Mouse (Mus musculus): ENCODE measurements around the gene Snrnp48. TPM values are rescaled to one million over a fixed set of nuclear protein-coding genes. Genes with fewer than 3 reads are reported as not detected.

Snrnp48 gene
- polyA plus RNA-seq (2014; fragmentation: Nextera tagmentation; extraction: Ambion mirVana), result 41.4 and 41.9 TPM in 2 replicates

DNA sequence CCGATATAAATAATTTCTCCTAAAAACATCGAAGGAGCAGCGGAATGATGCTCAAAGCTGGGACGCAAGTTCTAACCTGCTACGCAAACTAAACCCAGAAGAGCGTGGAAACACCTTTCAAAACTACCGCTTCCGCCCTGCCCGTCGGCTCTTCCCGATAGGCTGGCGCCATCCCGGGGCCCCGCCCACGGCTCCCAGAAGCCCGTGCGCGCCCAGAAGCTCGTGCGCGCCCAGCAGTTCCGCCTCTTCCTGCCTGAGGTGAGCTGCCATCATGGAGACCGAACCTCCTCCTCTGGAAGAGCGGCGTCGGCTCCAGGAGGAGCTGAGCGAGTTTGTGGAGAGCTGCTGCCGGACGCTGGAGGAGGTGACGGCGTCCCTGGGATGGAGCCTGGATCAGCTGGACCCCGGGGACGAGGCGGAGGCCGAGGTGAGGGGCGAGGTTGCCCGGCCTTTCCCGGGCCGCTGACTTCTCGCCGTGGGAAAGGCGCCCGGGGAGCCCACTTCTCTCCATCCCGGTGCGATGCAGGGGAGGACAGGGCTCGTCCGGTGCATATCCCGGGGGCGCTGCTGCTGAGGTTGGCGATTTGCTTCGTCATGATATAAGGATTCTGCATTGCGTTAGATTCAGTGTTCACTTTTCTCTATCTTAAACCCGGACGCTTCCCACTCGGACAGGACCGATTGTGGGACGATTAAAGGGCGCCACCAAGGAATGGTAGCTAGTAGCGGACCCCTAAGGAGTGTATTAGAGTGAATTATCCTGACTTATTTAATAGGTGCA is at the start of gene Snrnp48:
TSS of gene Snrnp48 (plus strand) at position 237 of the 781 bp plus-strand sequence.
- Histone ChIP-seq H3K4me1 (ENCODE audit: control insufficient read depth, insufficient read depth, low read length) (peaks cover 5% of the 10 kb centered on the region; the same call in 1 of the 2 replicates), H3K27me3 (ENCODE audit: control insufficient read depth, insufficient read depth, low read length) (no peaks in the 10 kb centered on the region), H3K9ac (ENCODE audit: low read length) (peak within 1 kb of the TSS; percentile 86), H3K9me3 (ENCODE audit: control insufficient read depth, low read length) (no peaks in the 10 kb centered on the region), H3K4me3 (ENCODE audit: low read depth, low read length) (peak within 1 kb of the TSS; percentile 78), H3K27ac (replicated peaks; ENCODE audit: low read depth, low read length) (peak within 1 kb of the TSS; percentile 68), H3K4me2 (ENCODE audit: low read depth, severe bottlenecking) (peak within 1 kb of the TSS; percentile 45), H3K36me3 (ENCODE audit: control insufficient read depth, insufficient read depth, low read length) (no peaks in the 10 kb centered on the region)
- ATAC-seq (ENCODE audit: insufficient number of reproducible peaks, low FRiP score, low TSS enrichment, low read depth) (peak; percentile 93), DNase-seq (ENCODE audit: low spot score) (peak; percentile 91)
- under 1% methylated on average over 59 of the region's 59 CpGs for WGBS

DNA sequence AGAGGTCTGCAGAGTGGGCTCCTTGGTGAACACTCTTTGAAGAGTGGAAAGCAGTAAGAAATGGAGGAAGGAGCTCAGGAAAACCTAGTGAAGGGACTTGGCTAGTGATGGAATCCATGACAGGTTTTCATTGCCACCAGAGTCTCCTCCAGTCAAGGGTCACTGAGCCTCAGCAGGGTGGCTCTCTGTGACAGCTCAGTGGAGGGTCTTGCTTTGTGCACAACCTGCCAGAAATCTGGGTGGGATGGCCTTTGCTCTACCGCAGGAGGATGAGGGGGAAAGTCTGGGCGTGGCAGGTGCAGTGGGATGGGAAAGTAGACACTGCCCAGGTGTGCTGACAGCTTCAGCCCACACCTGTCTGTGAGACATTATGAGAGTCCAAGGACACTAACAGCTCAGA is 49.2 kb upstream of the Snrnp48 start:
- no peak overlapping the region for H3K4me2 ChIP-seq (ENCODE audit: low read depth, severe bottlenecking)
- no peak overlapping the region for H3K4me3 ChIP-seq (ENCODE audit: low read depth, low read length)
- H3K9me3 ChIP-seq (ENCODE audit: control insufficient read depth, low read length), result no peaks in the 10 kb centered on the region
- H3K4me1 ChIP-seq (ENCODE audit: control insufficient read depth, insufficient read depth, low read length), result peaks cover 2% of the 10 kb centered on the region; the same call in 1 of the 2 replicates
- no peak overlapping the region for H3K27ac ChIP-seq (replicated peaks; ENCODE audit: low read depth, low read length)
- H3K36me3 ChIP-seq (ENCODE audit: control insufficient read depth, insufficient read depth, low read length), result no peaks in the 10 kb centered on the region
- DNase-seq (ENCODE audit: low spot score) (no peak), ATAC-seq (ENCODE audit: insufficient number of reproducible peaks, low FRiP score, low TSS enrichment, low read depth) (no peak)
- peaks cover 10% of the 10 kb centered on the region for H3K27me3 ChIP-seq (ENCODE audit: control insufficient read depth, insufficient read depth, low read length)
- H3K9ac ChIP-seq (ENCODE audit: low read length), result no peak overlapping the region
- 11% methylated on average over 2 of the region's 2 CpGs for WGBS

DNA sequence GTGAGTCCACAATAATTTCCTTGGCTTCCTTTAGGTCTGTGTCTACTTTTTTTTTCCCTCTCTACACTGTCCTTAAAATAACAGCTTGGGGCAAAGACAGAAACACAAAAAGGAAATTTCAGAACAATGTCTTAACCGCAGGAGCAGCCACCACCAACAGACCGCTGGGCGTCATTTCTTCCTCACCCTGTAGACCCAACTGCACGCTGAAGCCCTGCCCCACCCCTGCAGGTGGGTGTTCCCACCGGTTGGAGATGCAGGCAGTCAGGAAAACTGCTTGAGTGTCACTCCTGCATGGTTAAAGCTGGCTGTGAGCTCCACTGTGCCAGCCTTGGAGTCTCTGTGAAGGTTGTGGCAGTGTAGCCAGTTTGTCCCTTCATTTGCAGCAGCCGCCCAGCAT is 47.1 kb upstream of the Snrnp48 start:
- 37% methylated on average over 6 of the region's 6 CpGs for WGBS

DNA sequence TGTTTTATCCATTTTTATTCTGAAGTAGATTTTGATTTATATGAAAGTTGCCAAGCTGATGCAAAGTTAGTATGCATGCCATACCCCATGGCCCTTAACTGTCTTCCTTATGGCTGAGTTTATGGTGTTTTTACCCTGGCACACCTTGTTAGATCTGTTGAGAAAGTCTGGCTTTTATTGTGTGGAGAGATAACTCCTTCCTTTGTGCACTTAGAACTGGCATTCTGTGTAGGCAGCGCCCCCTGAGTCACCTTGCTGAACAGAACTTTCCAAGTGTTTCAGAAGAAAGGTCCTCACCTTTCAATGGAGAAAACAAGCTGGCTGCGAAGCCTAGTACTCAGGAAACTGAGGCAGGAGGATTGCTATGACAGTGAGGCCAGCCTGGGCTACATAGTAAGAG is 42.7 kb upstream of the Snrnp48 start:
- ATAC-seq (ENCODE audit: insufficient number of reproducible peaks, low FRiP score, low TSS enrichment, low read depth), result no peak
- Histone ChIP-seq H3K27me3 (ENCODE audit: control insufficient read depth, insufficient read depth, low read length) (no peaks in the 10 kb centered on the region), H3K4me1 (ENCODE audit: control insufficient read depth, insufficient read depth, low read length) (no peaks in the 10 kb centered on the region), H3K9me3 (ENCODE audit: control insufficient read depth, low read length) (no peaks in the 10 kb centered on the region), H3K27ac (replicated peaks; ENCODE audit: low read depth, low read length) (no peak overlapping the region), H3K36me3 (ENCODE audit: control insufficient read depth, insufficient read depth, low read length) (no peaks in the 10 kb centered on the region), H3K4me2 (ENCODE audit: low read depth, severe bottlenecking) (no peak overlapping the region), H3K9ac (ENCODE audit: low read length) (no peak overlapping the region), H3K4me3 (ENCODE audit: low read depth, low read length) (no peak overlapping the region)
- WGBS, result 80% methylated on average over 2 of the region's 2 CpGs
- DNase-seq (ENCODE audit: low spot score), result no peak

More for the DNA sequence above, 47.1 kb upstream of the Snrnp48 start:
- H3K9me3 ChIP-seq (ENCODE audit: control insufficient read depth, low read length), result no peaks in the 10 kb centered on the region
- H3K9ac ChIP-seq (ENCODE audit: low read length), result no peak overlapping the region
- no peaks in the 10 kb centered on the region for H3K36me3 ChIP-seq (ENCODE audit: control insufficient read depth, insufficient read depth, low read length)
- H3K27ac ChIP-seq (replicated peaks; ENCODE audit: low read depth, low read length), result no peak overlapping the region
- H3K4me3 ChIP-seq (ENCODE audit: low read depth, low read length), result no peak overlapping the region
- no peak for ATAC-seq (ENCODE audit: insufficient number of reproducible peaks, low FRiP score, low TSS enrichment, low read depth)
- DNase-seq (ENCODE audit: low spot score), result no peak
- H3K4me2 ChIP-seq (ENCODE audit: low read depth, severe bottlenecking), result no peak overlapping the region
- no peaks in the 10 kb centered on the region for H3K27me3 ChIP-seq (ENCODE audit: control insufficient read depth, insufficient read depth, low read length)
- no peaks in the 10 kb centered on the region for H3K4me1 ChIP-seq (ENCODE audit: control insufficient read depth, insufficient read depth, low read length)

DNA sequence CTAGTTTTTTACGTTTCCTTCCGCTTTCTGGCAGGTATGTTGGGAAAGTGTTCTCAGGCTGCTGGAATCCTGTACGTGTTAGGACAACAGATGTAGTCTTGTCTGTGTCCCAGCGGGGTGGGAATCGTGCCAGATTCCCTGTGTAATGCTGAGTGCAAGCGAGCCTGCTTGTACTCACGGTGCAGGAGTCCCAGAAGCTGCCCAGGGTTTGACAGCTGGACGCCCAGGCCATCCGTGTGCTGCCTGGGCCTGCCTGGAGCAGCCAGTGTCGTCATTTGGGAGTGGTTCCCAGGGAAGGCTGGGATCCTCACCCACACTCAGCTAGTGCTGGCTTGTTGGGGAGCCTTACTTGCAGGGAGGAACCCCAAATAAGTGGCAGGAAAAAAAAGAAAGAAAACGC is 42.1 kb upstream of the Snrnp48 start:
- H3K27me3 ChIP-seq (ENCODE audit: control insufficient read depth, insufficient read depth, low read length), result no peaks in the 10 kb centered on the region
- H3K9ac ChIP-seq (ENCODE audit: low read length), result no peak overlapping the region
- H3K27ac ChIP-seq (replicated peaks; ENCODE audit: low read depth, low read length), result no peak overlapping the region
- H3K4me2 ChIP-seq (ENCODE audit: low read depth, severe bottlenecking), result no peak overlapping the region
- H3K36me3 ChIP-seq (ENCODE audit: control insufficient read depth, insufficient read depth, low read length), result no peaks in the 10 kb centered on the region
- H3K4me1 ChIP-seq (ENCODE audit: control insufficient read depth, insufficient read depth, low read length), result no peaks in the 10 kb centered on the region
- ATAC-seq (ENCODE audit: insufficient number of reproducible peaks, low FRiP score, low TSS enrichment, low read depth) (no peak), DNase-seq (ENCODE audit: low spot score) (no peak)
- WGBS, result 57% methylated on average over 11 of the region's 11 CpGs
- no peak overlapping the region for H3K4me3 ChIP-seq (ENCODE audit: low read depth, low read length)
- H3K9me3 ChIP-seq (ENCODE audit: control insufficient read depth, low read length), result no peaks in the 10 kb centered on the region

DNA sequence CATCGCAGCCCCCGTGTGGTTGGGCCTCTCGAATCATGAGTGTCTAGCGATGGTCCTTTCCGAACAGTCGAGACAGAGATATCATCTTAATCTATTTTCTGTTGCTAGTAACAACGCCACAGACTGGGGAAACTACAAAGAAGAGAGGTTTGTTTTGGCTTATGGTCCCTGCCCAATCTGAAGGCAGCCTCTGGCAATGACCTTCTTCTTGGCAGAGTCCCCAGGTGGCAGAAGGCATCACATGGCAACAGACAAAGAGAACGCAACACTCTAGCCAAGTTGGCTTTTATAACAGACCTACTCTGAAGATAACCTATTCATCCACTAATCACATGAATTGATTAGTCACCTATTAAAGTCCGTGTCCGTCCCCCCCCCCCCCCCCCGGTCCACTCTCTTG is 39.8 kb upstream of the Snrnp48 start:
- ATAC-seq (ENCODE audit: insufficient number of reproducible peaks, low FRiP score, low TSS enrichment, low read depth) (no peak), DNase-seq (ENCODE audit: low spot score) (no peak)
- WGBS, result 94% methylated on average over 9 of the region's 11 CpGs
- Histone ChIP-seq H3K9ac (ENCODE audit: low read length) (no peak overlapping the region), H3K27ac (replicated peaks; ENCODE audit: low read depth, low read length) (no peak overlapping the region), H3K36me3 (ENCODE audit: control insufficient read depth, insufficient read depth, low read length) (no peaks in the 10 kb centered on the region), H3K27me3 (ENCODE audit: control insufficient read depth, insufficient read depth, low read length) (no peaks in the 10 kb centered on the region), H3K9me3 (ENCODE audit: control insufficient read depth, low read length) (no peaks in the 10 kb centered on the region), H3K4me2 (ENCODE audit: low read depth, severe bottlenecking) (no peak overlapping the region), H3K4me3 (ENCODE audit: low read depth, low read length) (no peak overlapping the region), H3K4me1 (ENCODE audit: control insufficient read depth, insufficient read depth, low read length) (no peaks in the 10 kb centered on the region)

DNA sequence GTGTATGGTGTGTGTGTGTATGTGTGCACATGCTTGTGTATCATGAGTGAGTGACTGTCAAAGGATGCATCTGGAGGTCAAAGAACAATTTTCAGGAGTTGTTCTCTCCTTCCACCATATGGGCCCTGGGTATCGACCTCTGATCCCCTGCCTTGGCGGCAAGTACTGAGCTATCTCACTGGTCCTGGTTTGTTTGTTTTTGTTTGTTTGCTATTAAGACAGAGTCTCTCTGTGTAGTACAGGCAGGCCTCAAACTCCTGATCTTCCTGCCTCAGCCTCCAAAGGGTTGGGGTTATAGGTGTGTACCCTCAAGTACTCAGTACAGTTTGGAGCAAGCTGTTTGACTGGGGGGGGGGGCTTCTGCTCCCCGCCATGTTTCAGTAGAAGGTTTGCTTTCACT is 37.7 kb upstream of the Snrnp48 start:
- ATAC-seq (ENCODE audit: insufficient number of reproducible peaks, low FRiP score, low TSS enrichment, low read depth), result no peak
- 81% methylated on average over 3 of the region's 3 CpGs for WGBS
- H3K27ac ChIP-seq (replicated peaks; ENCODE audit: low read depth, low read length), result no peak overlapping the region
- H3K4me1 ChIP-seq (ENCODE audit: control insufficient read depth, insufficient read depth, low read length), result no peaks in the 10 kb centered on the region
- no peak for DNase-seq (ENCODE audit: low spot score)
- no peaks in the 10 kb centered on the region for H3K36me3 ChIP-seq (ENCODE audit: control insufficient read depth, insufficient read depth, low read length)
- H3K4me3 ChIP-seq (ENCODE audit: low read depth, low read length), result no peak overlapping the region
- H3K9ac ChIP-seq (ENCODE audit: low read length), result no peak overlapping the region
- H3K9me3 ChIP-seq (ENCODE audit: control insufficient read depth, low read length), result no peaks in the 10 kb centered on the region
- no peak overlapping the region for H3K4me2 ChIP-seq (ENCODE audit: low read depth, severe bottlenecking)
- no peaks in the 10 kb centered on the region for H3K27me3 ChIP-seq (ENCODE audit: control insufficient read depth, insufficient read depth, low read length)

DNA sequence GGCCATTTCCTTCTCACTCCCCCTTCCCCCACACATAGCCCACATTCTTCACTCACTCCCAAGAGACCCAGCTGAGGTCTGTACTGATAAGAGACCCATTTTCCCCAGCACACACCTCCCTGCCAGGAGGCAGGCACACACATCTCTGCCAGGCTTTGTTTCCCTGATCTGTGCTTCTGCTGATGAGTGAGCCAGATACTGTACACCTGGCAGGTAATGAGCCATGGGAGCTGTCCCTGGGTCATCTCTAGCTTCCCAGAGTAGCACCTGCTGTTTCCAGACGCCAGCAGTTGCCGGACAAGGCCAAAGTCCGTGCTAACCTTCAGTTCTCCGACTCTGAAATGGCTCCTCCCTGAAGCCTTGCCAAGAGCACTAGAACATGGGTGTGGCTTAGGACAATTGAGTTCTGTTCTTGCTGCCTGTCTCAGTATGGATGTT is 34.0 kb upstream of the Snrnp48 start:
- Histone ChIP-seq H3K4me2 (ENCODE audit: low read depth, severe bottlenecking) (no peak overlapping the region), H3K27me3 (ENCODE audit: control insufficient read depth, insufficient read depth, low read length) (no peaks in the 10 kb centered on the region), H3K4me1 (ENCODE audit: control insufficient read depth, insufficient read depth, low read length) (no peaks in the 10 kb centered on the region), H3K27ac (replicated peaks; ENCODE audit: low read depth, low read length) (no peak overlapping the region), H3K9me3 (ENCODE audit: control insufficient read depth, low read length) (no peaks in the 10 kb centered on the region), H3K36me3 (ENCODE audit: control insufficient read depth, insufficient read depth, low read length) (no peaks in the 10 kb centered on the region), H3K4me3 (ENCODE audit: low read depth, low read length) (no peak overlapping the region), H3K9ac (ENCODE audit: low read length) (no peak overlapping the region)
- no peak for ATAC-seq (ENCODE audit: insufficient number of reproducible peaks, low FRiP score, low TSS enrichment, low read depth)
- DNase-seq (ENCODE audit: low spot score), result no peak
- 71% methylated on average over 4 of the region's 4 CpGs for WGBS

All from limb, embryonic 11.5 days (tissue).